Mouse (Mus musculus) lung, embryonic 15.5 days (tissue): Measurements from ENCODE around the gene Lgals7. TPM values are rescaled to one million over a fixed set of nuclear protein-coding genes. Genes with fewer than 3 reads are reported as not detected.
"Not testable (repeated sequence)": the region's sequence is repeated elsewhere in the genome, so short reads cannot be mapped to it uniquely, and the experiment has no call there.

Source experiments
- ATAC-seq: fragments of 200-750 bp; cut with Nextera tagmentation; 2 replicates; pipeline ENCODE4 v1.8.0; 2017; ENCODE audit warnings: moderate number of reproducible peaks, borderline replicate concordance; ENCODE audit not compliant: low FRiP score, low TSS enrichment; ENCODE audit errors: extremely low read depth
- H3K27ac ChIP-seq: fragments of 300-500 bp; sonication (generic); 2 replicates; pipeline ENCODE4 v1.5.1; 2015; ENCODE audit warnings: moderate library complexity, mild to moderate bottlenecking, inconsistent platforms
- H3K27me3 ChIP-seq: fragments of 300-500 bp; sonication (generic); 2 replicates; pipeline ENCODE4 v1.6.1; 2015; ENCODE audit warnings: inconsistent platforms
- H3K36me3 ChIP-seq: fragments of 300-500 bp; sonication (generic); 2 replicates; pipeline ENCODE4 v1.6.1; 2015; ENCODE audit warnings: inconsistent platforms
- H3K4me1 ChIP-seq: fragments of 300-500 bp; sonication (generic); 2 replicates; pipeline ENCODE4 v1.6.1; 2015; ENCODE audit warnings: inconsistent platforms
- H3K4me2 ChIP-seq: fragments of 300-500 bp; sonication (generic); 2 replicates; pipeline ENCODE4 v1.6.1; 2015; ENCODE audit warnings: inconsistent platforms, mild to moderate bottlenecking, moderate library complexity
- H3K4me3 ChIP-seq: fragments of 300-500 bp; sonication (generic); 2 replicates; pipeline ENCODE4 v1.5.1; 2015; ENCODE audit warnings: mild to moderate bottlenecking, inconsistent platforms
- H3K9ac ChIP-seq: fragments of 300-500 bp; sonication (generic); 2 replicates; pipeline ENCODE4 v1.6.1; 2015; ENCODE audit warnings: inconsistent platforms
- H3K9me3 ChIP-seq: fragments of 300-500 bp; sonication (generic); 2 replicates; pipeline ENCODE4 v1.6.1; 2016; ENCODE audit warnings: inconsistent platforms
- whole genome bisulfite sequencing: fragments of 180-500 bp; shearing (Covaris S2); methylation state at CpG from one replicate; pipeline ENCODE4 v1.1.7; 2015; 5-methylcytosine and 5-hydroxymethylcytosine counted together
- polyA plus RNA-seq: library from polyadenylated mRNA; unstranded; fragments of >200 nt; fragmentation: Nextera tagmentation; extraction: Ambion mirVana; gene quantifications from 2 replicates; pipeline ENCODE4 v1.2.1, GENCODE M21; 2015

Gene Lgals7
- polyA plus RNA-seq, 1 experiment from 2014 or later, result 1.6 TPM

- Histone ChIP-seq H3K9me3 (no peaks in the 10 kb centered on the region), H3K27ac (no peak overlapping the region), H3K4me2 (peak overlapping the region; percentile 22), H3K36me3 (no peaks in the 10 kb centered on the region), H3K4me1 (peaks cover 25% of the 10 kb centered on the region), H3K9ac (no peak overlapping the region), H3K27me3 (no peaks in the 10 kb centered on the region), H3K4me3 (no peak overlapping the region)
- no peak for ATAC-seq
- 42% methylated on average over 9 of the region's 9 CpGs for WGBS
These were observed 666 bp downstream of the Lgals7 start for GRCm38 (mm10) chr7:28864288-28864750.

GRCm38 (mm10) chr7:28865481-28866300, 2.0 kb downstream of the Lgals7 start:
- Histone ChIP-seq H3K4me1 (peaks cover 25% of the 10 kb centered on the region), H3K9ac (peak overlapping the region; percentile 29; the same call in 1 of the 2 replicates), H3K4me3 (peak overlapping the region; percentile 15; the same call in 1 of the 2 replicates), H3K27ac (no peak overlapping the region), H3K36me3 (no peaks in the 10 kb centered on the region), H3K4me2 (peak overlapping the region; percentile 58), H3K27me3 (no peaks in the 10 kb centered on the region), H3K9me3 (no peaks in the 10 kb centered on the region)
- peak; percentile 68; the same call in 1 of the 2 replicates for ATAC-seq
- 33% methylated on average over 33 of the region's 33 CpGs for WGBS

DNA sequence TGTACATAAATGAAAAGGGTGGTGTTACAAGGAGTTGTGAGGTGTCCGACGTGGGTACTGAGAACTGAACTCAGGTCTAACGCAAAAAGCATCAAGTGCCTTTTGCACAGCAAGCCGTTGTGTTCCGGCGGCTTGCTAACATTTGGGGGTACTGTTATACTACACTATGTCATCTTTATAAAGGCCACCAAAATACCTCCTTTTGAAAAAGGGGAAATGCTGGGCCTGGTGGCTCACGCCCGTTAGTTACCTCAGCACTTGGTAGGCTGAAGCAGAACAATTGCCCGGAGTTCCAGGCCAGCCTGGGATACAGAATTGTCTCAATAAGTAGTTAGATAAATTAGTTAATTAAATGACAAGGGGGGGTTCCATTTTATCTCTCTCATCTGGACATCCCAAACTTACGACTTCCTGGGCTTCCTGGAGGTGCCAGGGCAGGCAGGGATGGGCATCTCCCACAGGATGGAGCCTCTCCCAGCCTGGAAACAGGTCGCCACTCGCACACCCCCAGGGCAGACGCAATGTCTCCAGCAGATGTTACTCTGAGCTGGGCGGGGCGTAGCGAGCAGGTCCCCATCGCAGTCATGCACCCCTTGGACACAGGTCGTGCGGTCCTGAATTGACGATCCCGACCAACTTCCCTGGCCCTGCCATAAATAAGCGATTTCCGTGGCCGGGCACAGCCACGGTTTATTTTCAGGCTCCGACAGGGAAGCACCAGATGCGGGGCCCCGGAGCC, 3.3 kb downstream of the Lgals7 start:
- no peaks in the 10 kb centered on the region for H3K27me3 ChIP-seq
- peaks cover 25% of the 10 kb centered on the region for H3K4me1 ChIP-seq
- ATAC-seq, result no peak
- H3K9ac ChIP-seq, result no peak overlapping the region
- H3K27ac ChIP-seq, result no peak overlapping the region
- no peaks in the 10 kb centered on the region for H3K9me3 ChIP-seq
- no peak overlapping the region for H3K4me3 ChIP-seq
- H3K36me3 ChIP-seq, result no peaks in the 10 kb centered on the region
- H3K4me2 ChIP-seq, result peak overlapping the region; percentile 45
- WGBS, result 90% methylated on average over 28 of the region's 28 CpGs

DNA sequence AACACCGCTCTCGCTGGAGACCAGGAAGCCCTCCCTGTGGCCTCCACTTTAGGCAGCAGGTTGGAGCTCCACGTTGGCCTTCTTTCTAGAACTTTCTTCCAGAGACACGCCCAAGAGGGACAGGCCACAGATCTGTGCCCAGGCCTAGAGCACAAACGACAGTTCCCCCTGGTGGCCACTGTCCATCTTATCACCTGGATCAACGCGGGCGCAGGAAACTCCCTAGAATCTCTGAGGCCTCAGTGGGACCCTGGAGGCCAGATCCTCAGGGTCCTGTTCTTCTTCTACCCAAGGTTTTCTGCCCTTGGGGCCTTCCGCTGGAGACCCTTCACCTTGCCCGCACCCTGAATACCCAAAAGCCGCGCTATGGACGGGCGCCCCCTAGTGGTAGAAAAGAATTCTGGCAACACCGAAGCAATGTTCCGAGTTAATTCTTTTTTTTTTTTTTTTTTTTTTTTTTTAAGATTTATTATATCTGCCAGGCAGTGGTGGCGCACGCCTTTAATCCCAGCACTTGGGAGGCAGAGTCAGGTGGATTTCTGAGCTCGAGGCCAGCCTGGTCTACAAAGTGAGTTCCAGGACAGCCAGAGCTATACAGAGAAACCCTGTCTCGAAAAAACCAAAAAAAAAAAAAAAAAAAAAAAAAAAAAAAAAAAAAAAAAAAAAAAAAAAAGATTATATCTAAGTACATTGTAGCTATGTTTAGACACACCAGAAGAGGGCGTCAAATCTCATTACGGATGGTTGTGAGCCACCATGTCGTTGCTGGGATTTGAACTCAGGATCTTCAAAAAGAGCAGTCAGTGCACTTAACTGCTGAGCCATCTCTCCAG, 4.1 kb downstream of the Lgals7 start:
- ATAC-seq, H3K27ac ChIP-seq, H3K27me3 ChIP-seq, H3K36me3 ChIP-seq, H3K4me3 ChIP-seq, H3K9ac ChIP-seq, H3K9me3 ChIP-seq: not testable (repeated sequence)
- Histone ChIP-seq H3K4me1 (peaks cover 25% of the 10 kb centered on the region), H3K4me2 (peak overlapping the region; percentile 45)
- WGBS, result 25% methylated on average over 23 of the region's 23 CpGs

DNA sequence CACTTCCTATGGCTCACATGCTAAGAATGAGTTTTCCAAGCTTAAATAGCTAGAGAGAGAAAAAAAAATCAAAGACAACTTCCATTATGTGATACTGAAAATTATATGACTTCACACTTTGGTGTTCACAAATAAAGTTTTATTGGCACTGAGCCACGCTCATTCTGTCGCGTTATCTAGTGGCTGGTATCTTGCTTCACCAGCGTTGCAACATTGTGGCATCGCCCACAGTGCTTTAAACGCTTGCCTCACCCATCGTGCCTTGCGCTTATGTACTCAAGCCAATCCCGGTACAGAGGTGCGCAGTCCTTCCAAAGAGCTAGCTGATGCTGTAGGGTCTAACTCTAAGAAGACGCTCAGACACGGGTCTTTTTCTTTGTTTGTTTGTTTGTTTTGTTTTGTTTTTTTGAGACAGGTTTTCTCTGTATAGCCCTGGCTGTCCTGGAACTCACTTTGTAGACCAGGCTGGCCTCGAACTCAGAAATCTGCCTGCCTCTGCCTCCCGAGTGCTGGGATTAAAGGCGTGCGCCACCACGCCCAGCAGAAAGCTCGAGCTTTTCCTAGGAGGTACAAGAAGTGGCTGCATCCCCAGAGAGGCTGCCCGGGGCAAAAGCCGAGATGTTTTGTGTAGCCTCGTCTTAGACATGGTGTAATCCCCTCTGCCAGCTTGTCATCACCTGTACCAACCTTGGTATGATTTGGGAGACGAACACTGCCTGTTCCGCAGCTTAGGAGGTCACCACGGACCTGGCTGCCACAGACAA, 7.4 kb downstream of the Lgals7 start:
- Histone ChIP-seq H3K36me3 (no peaks in the 10 kb centered on the region), H3K4me2 (no peak overlapping the region), H3K27ac (no peak overlapping the region), H3K4me3 (no peak overlapping the region), H3K4me1 (peaks cover 6% of the 10 kb centered on the region; the same call in 1 of the 2 replicates), H3K9ac (no peak overlapping the region), H3K9me3 (no peaks in the 10 kb centered on the region), H3K27me3 (no peaks in the 10 kb centered on the region)
- 81% methylated on average over 24 of the region's 24 CpGs for WGBS
- no peak for ATAC-seq

DNA sequence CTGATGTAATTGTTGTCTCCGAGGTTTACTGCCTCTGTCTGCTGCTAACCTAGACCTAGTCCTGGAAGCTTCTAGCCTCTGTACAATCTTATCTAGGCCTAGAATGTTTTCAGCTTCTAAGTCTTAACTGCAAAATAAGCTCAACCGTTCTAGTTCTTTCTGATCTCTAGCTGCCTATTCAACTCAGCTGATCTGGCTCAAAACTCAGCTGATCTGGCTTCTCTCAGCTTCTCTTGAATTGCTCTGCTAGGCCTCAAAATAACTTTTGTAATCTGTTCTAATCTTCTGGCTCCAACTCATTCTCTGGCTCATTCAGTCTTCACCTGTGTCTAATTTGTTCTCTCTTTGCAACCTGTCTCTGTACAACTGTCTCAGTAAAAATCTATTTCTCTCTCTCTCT, 10.9 kb downstream of the Lgals7 start:
- no peaks in the 10 kb centered on the region for H3K4me1 ChIP-seq
- no peaks in the 10 kb centered on the region for H3K9me3 ChIP-seq
- H3K36me3 ChIP-seq, result no peaks in the 10 kb centered on the region
- H3K27me3 ChIP-seq, result no peaks in the 10 kb centered on the region
- H3K4me3 ChIP-seq, result no peak overlapping the region
- no peak overlapping the region for H3K4me2 ChIP-seq
- H3K9ac ChIP-seq, result no peak overlapping the region
- no peak overlapping the region for H3K27ac ChIP-seq
- ATAC-seq, result no peak
- 79% methylated on average over 2 of the region's 2 CpGs for WGBS

DNA sequence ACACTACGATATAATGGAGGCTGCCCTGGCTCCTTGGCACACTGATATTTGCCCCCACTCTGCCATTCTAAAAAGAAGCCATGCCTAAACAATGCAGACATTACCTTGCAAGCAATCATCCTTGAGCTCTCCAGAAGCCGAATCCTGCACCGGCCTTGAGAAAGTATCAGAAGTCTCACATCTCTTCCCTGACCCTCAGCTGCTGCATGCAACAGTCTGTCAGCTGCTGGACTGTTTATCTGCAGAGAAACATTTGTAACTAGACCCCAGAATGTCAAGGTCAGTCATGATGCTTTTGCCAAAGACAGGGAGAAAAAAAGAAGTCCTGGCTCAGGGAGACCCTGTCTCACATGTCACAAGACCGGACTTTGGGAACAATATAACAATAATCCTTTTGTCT, 12.4 kb downstream of the Lgals7 start:
- no peak for ATAC-seq
- H3K4me3 ChIP-seq, result no peak overlapping the region
- 56% methylated on average over 4 of the region's 4 CpGs for WGBS

DNA sequence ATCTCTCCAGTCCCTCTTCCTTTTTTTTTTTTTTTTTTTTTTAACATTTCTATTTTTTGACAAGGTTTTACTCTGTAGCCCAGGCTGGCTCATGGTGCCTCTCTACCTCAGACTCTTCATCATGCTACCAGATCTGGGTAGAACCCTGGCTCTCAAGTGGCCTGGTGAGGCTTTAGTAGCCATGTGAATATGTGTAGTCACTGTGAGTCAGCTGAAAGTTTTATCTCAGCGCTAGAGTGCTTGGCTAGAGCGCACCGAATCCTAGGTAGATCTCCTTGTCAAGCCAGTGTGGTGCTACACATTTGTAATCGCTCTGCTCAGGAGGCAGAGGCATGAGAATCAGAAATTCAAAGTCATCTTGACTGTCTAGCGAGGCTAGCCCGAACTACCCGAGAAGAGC, 13.5 kb downstream of the Lgals7 start:
- ATAC-seq, result no peak
- Histone ChIP-seq H3K27ac (no peak overlapping the region), H3K9me3 (no peaks in the 10 kb centered on the region), H3K9ac (no peak overlapping the region), H3K27me3 (no peaks in the 10 kb centered on the region), H3K4me3 (no peak overlapping the region), H3K36me3 (no peaks in the 10 kb centered on the region), H3K4me2 (no peak overlapping the region), H3K4me1 (0 out of 2 replicates have a peak, but pooled peaks cover 7% of the 10 kb centered on the region)
- WGBS, result 74% methylated on average over 7 of the region's 7 CpGs

More for the DNA sequence above, 12.4 kb downstream of the Lgals7 start:
- no peaks in the 10 kb centered on the region for H3K9me3 ChIP-seq
- H3K4me2 ChIP-seq, result no peak overlapping the region
- no peaks in the 10 kb centered on the region for H3K27me3 ChIP-seq
- H3K27ac ChIP-seq, result no peak overlapping the region
- 0 out of 2 replicates have a peak, but pooled peaks cover under 1% of the 10 kb centered on the region for H3K4me1 ChIP-seq
- H3K36me3 ChIP-seq, result no peaks in the 10 kb centered on the region
- no peak overlapping the region for H3K9ac ChIP-seq

GRCm38 (mm10) chr7:28877856-28878255, 14.2 kb downstream of the Lgals7 start:
- no peak overlapping the region for H3K9ac ChIP-seq
- H3K4me3 ChIP-seq, result no peak overlapping the region
- no peaks in the 10 kb centered on the region for H3K36me3 ChIP-seq
- no peak for ATAC-seq
- H3K27ac ChIP-seq, result no peak overlapping the region
- H3K4me2 ChIP-seq, result no peak overlapping the region
- H3K27me3 ChIP-seq, result no peaks in the 10 kb centered on the region
- H3K9me3 ChIP-seq, result no peaks in the 10 kb centered on the region
- WGBS, result 67% methylated on average over 4 of the region's 4 CpGs
- H3K4me1 ChIP-seq, result 0 out of 2 replicates have a peak, but pooled peaks cover 7% of the 10 kb centered on the region

DNA sequence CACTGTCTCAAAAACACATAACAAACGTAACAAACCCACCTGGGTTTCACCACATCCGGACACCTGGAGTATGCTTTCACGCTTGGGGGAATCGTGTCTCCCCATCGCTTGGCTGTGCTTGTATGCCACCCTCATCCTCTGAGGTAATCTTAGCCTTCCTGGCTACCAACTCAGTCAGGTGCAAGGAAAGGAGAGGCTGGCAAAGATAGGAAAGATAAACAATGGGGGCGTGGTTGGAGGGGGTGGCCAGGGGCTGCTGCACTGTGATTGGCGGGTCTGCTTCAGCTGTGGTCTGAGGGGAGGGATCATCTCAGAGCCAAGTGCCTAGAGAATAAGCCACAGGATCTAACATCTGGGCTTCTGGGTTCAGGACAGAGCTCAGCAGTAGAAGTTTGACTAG, 16.0 kb downstream of the Lgals7 start:
- WGBS, result 63% methylated on average over 7 of the region's 7 CpGs
- H3K4me3 ChIP-seq, result no peak overlapping the region
- no peaks in the 10 kb centered on the region for H3K27me3 ChIP-seq
- no peaks in the 10 kb centered on the region for H3K36me3 ChIP-seq
- ATAC-seq, result no peak
- H3K4me2 ChIP-seq, result no peak overlapping the region
- H3K27ac ChIP-seq, result no peak overlapping the region
- H3K4me1 ChIP-seq, result 0 out of 2 replicates have a peak, but pooled peaks cover 7% of the 10 kb centered on the region
- no peaks in the 10 kb centered on the region for H3K9me3 ChIP-seq
- H3K9ac ChIP-seq, result no peak overlapping the region

GRCm38 (mm10) chr7:28880554-28880953, 16.9 kb downstream of the Lgals7 start:
- Histone ChIP-seq H3K9ac (no peak overlapping the region), H3K4me1 (0 out of 2 replicates have a peak, but pooled peaks cover 7% of the 10 kb centered on the region), H3K4me3 (no peak overlapping the region), H3K27me3 (0 out of 2 replicates have a peak, but pooled peaks cover 1% of the 10 kb centered on the region), H3K27ac (no peak overlapping the region), H3K9me3 (no peaks in the 10 kb centered on the region), H3K4me2 (no peak overlapping the region), H3K36me3 (no peaks in the 10 kb centered on the region)
- no peak for ATAC-seq
- 76% methylated on average over 10 of the region's 10 CpGs for WGBS
